Mouse (Mus musculus) cortical plate, adult 2 months (tissue): ENCODE results near the gene Arhgap4.

Source experiments
- CTCF ChIP-seq: fragments of 200-500 bp; IDR thresholded peaks from 2 replicates; pipeline ENCODE4 v1.5.1; 2011; ENCODE audit warnings: mild to moderate bottlenecking, control low read depth, low read length; ENCODE audit not compliant: insufficient read depth; ENCODE audit errors: extremely low read depth
- POLR2A ChIP-seq: fragments of 200-500 bp; IDR thresholded peaks from 2 replicates; pipeline ENCODE4 v1.6.1; 2011; ENCODE audit warnings: mild to moderate bottlenecking, low read length, control low read depth; ENCODE audit not compliant: insufficient read depth; ENCODE audit errors: extremely low read depth

GRCm38 (mm10) chrX:73916945-73917344 is 4.7 kb downstream of the Arhgap4 start:
- TF ChIP-seq CTCF (no peak), POLR2A (no peak)
